Mouse (Mus musculus) ES-Bruce4 (cell line): ENCODE data around the gene Dst. TPM values are rescaled to one million over a fixed set of nuclear protein-coding genes. Genes with fewer than 3 reads are reported as not detected.
"Not testable (repeated sequence)": the region's sequence is repeated elsewhere in the genome, so short reads cannot be mapped to it uniquely, and the experiment has no call there.

Source experiments
- H3K27ac ChIP-seq: 2 replicates; pipeline ENCODE4 v1.5.1; 2012; ENCODE audit warnings: low read length, inconsistent platforms; ENCODE audit not compliant: insufficient read depth
- H3K27me3 ChIP-seq: 2 replicates; pipeline ENCODE4 v1.6.1; 2012; ENCODE audit warnings: mild to moderate bottlenecking, low read length, inconsistent platforms; ENCODE audit not compliant: control insufficient read depth, poor library complexity, insufficient read depth, severe bottlenecking
- H3K36me3 ChIP-seq: 2 replicates; pipeline ENCODE4 v1.6.1; 2012; ENCODE audit warnings: inconsistent platforms, mild to moderate bottlenecking, low read length, moderate library complexity; ENCODE audit not compliant: control insufficient read depth, poor library complexity, insufficient read depth, severe bottlenecking
- H3K4me1 ChIP-seq: one replicate; pipeline ENCODE4 v1.8.1; 2011; ENCODE audit warnings: low read length; ENCODE audit not compliant: control insufficient read depth, insufficient read depth
- H3K4me3 ChIP-seq: 2 replicates; pipeline ENCODE4 v1.5.1; 2011; ENCODE audit warnings: low read depth, mild to moderate bottlenecking, low read length
- H3K9ac ChIP-seq: 2 replicates; pipeline ENCODE4 v1.6.1; 2012; ENCODE audit warnings: low read depth, mild to moderate bottlenecking, inconsistent platforms; ENCODE audit not compliant: poor library complexity, severe bottlenecking
- H3K9me3 ChIP-seq: replicated peaks from 2 replicates; pipeline ENCODE4 v1.6.1; 2012; ENCODE audit warnings: mild to moderate bottlenecking, low read length, inconsistent platforms; ENCODE audit not compliant: control insufficient read depth, poor library complexity, insufficient read depth, severe bottlenecking
- CTCF ChIP-seq: IDR thresholded peaks from one replicate; pipeline ENCODE4 v1.8.1; 2011; ENCODE audit warnings: low read depth, low read length
- EP300 ChIP-seq: IDR thresholded peaks from 2 replicates; pipeline ENCODE4 v1.6.1; 2011; ENCODE audit warnings: low read depth, low read length; ENCODE audit not compliant: insufficient read depth
- POLR2A ChIP-seq: IDR thresholded peaks from one replicate; pipeline ENCODE4 v1.8.1; 2011; ENCODE audit warnings: low read length; ENCODE audit not compliant: insufficient read depth
- polyA plus RNA-seq: library from polyadenylated mRNA; stranded (reverse); fragments of >200 nt; gene quantifications from 2 replicates; pipeline ENCODE4 v1.2.4, GENCODE M21; 2011; ENCODE audit warnings: low read depth; ENCODE audit not compliant: missing spikeins, insufficient read depth, insufficient read length

Dst gene
- polyA plus RNA-seq, 1 experiment = 296 TPM

DNA sequence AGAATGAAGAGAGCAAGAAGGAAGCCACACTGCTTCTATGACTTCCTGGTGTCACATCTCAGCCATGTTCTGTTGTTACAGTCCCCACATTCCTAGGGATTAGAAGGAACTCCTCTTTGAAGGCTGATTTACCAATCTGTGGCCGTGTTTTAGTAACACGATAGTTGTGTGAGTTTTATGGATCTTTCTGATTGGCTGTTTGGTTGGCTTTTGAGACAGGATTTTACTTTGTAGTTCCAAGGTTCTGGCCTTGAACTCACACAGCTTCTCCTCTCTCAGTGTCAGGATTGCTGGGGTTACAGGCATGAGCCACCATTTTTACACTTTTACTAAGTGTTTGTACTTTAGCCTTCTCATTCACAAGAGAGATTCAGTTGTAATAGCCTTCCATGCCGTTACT, 155.9 kb downstream of the Dst start:
- peak overlapping the region; percentile 60; the same call in 1 of the 2 replicates for H3K27ac ChIP-seq
- TF ChIP-seq EP300 (no peak), POLR2A (no peak), CTCF (no peak)
- H3K9ac ChIP-seq = no peak overlapping the region
- no peak overlapping the region for H3K4me3 ChIP-seq
- no peaks in the 10 kb centered on the region for H3K27me3 ChIP-seq
- H3K9me3 ChIP-seq = no peaks in the 10 kb centered on the region
- H3K4me1 ChIP-seq = peaks cover 8% of the 10 kb centered on the region
- no peaks in the 10 kb centered on the region for H3K36me3 ChIP-seq

DNA sequence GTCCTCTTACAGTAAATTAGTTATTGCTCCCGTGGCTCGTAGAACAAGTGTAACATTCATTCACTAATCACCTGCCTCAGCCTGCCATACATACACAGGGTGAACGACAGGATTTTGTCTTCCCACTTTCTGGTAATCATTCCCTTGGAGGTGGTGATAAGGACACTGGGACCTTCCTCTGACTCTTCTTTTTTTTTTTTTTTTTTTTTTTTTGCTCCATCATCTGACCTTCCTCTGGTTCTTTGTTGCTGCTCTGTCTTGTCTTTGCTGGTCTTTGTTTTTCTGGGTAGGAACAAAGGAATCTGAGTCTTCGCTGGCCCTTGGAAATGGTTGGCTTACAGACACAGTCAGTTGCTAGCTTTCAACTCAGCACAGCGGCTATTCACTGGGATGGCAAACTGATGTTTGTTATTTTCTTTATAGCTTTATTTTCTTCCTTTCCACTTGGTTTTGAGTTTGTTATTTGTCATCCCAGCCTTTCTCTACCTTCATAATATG, 157.6 kb downstream of the Dst start:
- Histone ChIP-seq H3K9me3 (no peaks in the 10 kb centered on the region), H3K4me1 (peaks cover 11% of the 10 kb centered on the region), H3K27me3 (no peaks in the 10 kb centered on the region), H3K9ac (no peak overlapping the region), H3K36me3 (no peaks in the 10 kb centered on the region), H3K4me3 (no peak overlapping the region), H3K27ac (peak overlapping the region; percentile 95)
- TF ChIP-seq POLR2A = no peak
- no peak for TF ChIP-seq CTCF
- no peak for TF ChIP-seq EP300

DNA sequence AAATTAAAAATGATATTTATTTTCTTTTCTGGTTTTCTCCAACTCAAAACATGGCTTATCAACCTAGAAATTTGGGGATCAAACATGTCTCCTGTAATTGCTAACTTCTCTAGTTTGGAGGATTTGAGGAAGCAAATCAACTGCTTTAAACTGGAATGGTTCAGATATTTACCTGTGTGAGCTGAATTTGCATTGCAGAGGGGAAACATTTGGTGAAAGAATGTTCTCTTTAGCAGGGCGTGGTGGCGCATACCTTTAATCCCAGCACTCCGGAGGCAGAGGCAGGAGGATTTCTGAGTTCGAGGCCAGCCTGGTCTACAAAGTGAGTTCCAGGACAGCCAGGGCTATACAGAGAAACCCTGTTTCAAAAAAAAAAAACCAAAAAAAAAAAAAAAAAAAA, 158.4 kb downstream of the Dst start:
- not testable (repeated sequence) for H3K4me3 ChIP-seq, H3K27ac ChIP-seq, H3K9ac ChIP-seq, H3K9me3 ChIP-seq, H3K27me3 ChIP-seq, H3K36me3 ChIP-seq
- H3K4me1 ChIP-seq = peaks cover 13% of the 10 kb centered on the region

DNA sequence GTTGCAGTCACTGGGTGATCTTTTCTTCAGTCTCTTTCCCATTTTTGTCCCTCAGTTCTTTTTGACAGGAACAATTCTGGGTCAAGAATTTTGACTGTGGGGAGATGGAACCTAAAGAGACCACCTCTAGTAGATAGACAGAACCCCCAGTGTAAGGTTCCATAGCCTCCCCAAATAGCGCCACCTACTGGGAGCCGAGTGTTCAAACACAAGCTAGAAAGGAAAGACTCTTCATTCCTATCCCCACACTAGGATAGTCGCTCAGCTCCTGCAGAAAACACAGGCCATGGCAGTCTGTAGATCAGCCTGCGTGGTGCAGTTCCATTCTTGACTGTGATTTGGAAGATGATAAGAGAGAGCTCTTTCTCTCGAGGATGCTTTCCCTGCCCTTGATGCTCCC, 160.3 kb downstream of the Dst start:
- H3K27ac ChIP-seq = peak overlapping the region; percentile 78
- no peaks in the 10 kb centered on the region for H3K9me3 ChIP-seq
- H3K27me3 ChIP-seq = no peaks in the 10 kb centered on the region
- TF ChIP-seq CTCF (peak; percentile 26), POLR2A (no peak), EP300 (no peak)
- peak overlapping the region; percentile 49 for H3K4me3 ChIP-seq
- no peak overlapping the region; the same call in 1 of the 2 replicates for H3K9ac ChIP-seq
- peaks cover 18% of the 10 kb centered on the region for H3K4me1 ChIP-seq
- H3K36me3 ChIP-seq = no peaks in the 10 kb centered on the region

DNA sequence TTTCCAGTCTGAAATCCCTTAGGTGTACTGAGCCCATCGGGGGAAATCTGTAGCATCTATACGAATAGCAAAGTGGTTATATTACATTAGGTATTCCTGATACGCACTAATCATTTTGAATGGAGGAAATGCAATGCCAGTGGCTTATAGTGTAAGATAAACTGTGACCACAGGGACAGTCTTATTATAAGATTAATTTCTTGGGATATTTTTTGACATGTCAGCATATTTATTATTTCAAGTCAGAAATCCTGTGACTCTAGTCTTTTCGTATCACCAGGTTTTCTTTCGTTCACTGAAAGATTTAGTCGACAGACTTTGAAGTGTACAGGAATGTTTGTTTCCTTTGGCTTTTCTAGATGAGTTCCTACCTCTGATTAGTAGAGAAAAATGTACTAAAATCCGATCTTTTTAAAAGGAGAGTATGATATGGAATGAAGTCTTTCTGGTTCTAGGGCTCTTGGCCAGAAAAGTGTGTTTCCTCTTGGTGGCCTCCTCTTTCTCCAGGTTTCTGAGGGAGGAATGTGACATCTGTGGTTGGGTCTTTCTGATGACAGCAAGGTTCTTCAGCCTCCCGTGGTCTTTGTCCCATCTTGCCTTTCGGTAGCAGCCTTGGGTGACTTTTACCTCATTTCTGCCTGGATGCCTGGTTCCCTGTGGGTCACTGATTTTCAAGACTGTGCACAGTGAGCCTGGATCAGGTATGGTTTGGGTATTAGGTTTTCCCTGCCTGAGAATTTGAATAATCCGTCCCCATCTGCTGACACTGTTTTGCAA, 161.7 kb downstream of the Dst start:
- Histone ChIP-seq H3K9me3 (no peaks in the 10 kb centered on the region), H3K4me3 (no peak overlapping the region), H3K9ac (no peak overlapping the region), H3K27ac (peak overlapping the region; percentile 68), H3K36me3 (no peaks in the 10 kb centered on the region), H3K27me3 (no peaks in the 10 kb centered on the region), H3K4me1 (peaks cover 18% of the 10 kb centered on the region)
- TF ChIP-seq EP300 (no peak), POLR2A (no peak), CTCF (no peak)

DNA sequence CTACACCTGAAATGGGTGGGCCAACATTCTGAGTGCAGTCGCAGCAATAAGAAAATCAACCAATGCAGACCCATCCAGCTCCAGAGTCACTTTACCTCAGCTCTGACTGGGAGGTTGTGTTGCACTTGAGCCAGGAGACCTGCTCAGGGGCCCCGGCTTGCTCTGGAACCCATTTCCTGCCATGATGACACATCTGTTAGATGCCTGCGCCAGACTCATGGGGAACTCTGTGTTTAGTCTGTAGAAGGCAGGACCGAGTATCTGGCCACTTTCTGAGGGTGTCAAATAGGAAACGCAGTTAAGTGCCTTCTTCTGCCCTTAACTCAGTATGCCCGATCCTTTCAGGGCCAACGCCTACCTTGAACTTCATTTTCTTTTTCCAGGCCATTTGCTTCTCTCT, 162.4 kb downstream of the Dst start:
- H3K4me3 ChIP-seq = 0 out of 2 replicates have a peak overlapping the region, but pooled peaks have one; percentile 18
- no peaks in the 10 kb centered on the region for H3K27me3 ChIP-seq
- peak overlapping the region; percentile 68 for H3K27ac ChIP-seq
- H3K9ac ChIP-seq = peak overlapping the region; percentile 14; the same call in 1 of the 2 replicates
- H3K9me3 ChIP-seq = no peaks in the 10 kb centered on the region
- H3K36me3 ChIP-seq = no peaks in the 10 kb centered on the region
- TF ChIP-seq CTCF = no peak
- no peak for TF ChIP-seq POLR2A
- no peak for TF ChIP-seq EP300
- H3K4me1 ChIP-seq = peaks cover 15% of the 10 kb centered on the region
